Comparison of ENCODE assay signal across 1 mouse cellular context in genomic region chr11:94962534-94963101, GRCm38 (mm10).
TF ChIP-seq lines count a peak whose summit lies in the region.

No protein-coding gene starts in this region.

TF ChIP-seq in CH12.LX, 34 proteins besides CTCF, POLR2A, EP300 and RAD21 (continued from another document):
- no peak for TF ChIP-seq CHD1 (IDR thresholded peaks at IDR 0.05; ENCODE audit: low read depth, low read length)
- peak; percentile 28 for TF ChIP-seq BHLHE40 (IDR thresholded peaks at IDR 0.05; ENCODE audit: low read depth, low read length)
- TF ChIP-seq MAZ (IDR thresholded peaks at IDR 0.05; ENCODE audit: low read depth, low read length), result no peak
- TF ChIP-seq IRF4 (IDR thresholded peaks at IDR 0.05; ENCODE audit: low read depth, low read length), result peak; percentile 70; the same call in 1 of the 2 replicates
- TF ChIP-seq NELFE (IDR thresholded peaks at IDR 0.05; ENCODE audit: low read depth, low read length), result no peak
- peak; percentile 70 for TF ChIP-seq ZNF384 (IDR thresholded peaks at IDR 0.05; ENCODE audit: low read depth, low read length)
- no peak for TF ChIP-seq E2F4 (IDR thresholded peaks at IDR 0.05; ENCODE audit: insufficient replicate concordance, low read depth, low read length)
- TF ChIP-seq ZMIZ1 (IDR thresholded peaks at IDR 0.05; ENCODE audit: low read depth, low read length), result no peak
- 0 out of 2 replicates have a peak, but pooled peaks have one; percentile 20 for TF ChIP-seq ETS1 (conservative IDR thresholded peaks at IDR 0.05; ENCODE audit: low read depth, low read length)
